Mouse (Mus musculus) liver, embryonic 16.5 days (tissue): Measurements from ENCODE around the gene Dbp. TPM values are rescaled to one million over a fixed set of nuclear protein-coding genes. Genes with fewer than 3 reads are reported as not detected.

Experiments used
- ATAC-seq: fragments of 200-750 bp; cut with Nextera tagmentation; 2 replicates; pipeline ENCODE4 v1.8.0; 2017; ENCODE audit warnings: low read depth, mild to moderate bottlenecking, moderate number of reproducible peaks, moderate library complexity
- H3K27ac ChIP-seq: fragments of 300-500 bp; sonication (generic); 2 replicates; pipeline ENCODE4 v1.5.1; 2014; ENCODE audit warnings: mild to moderate bottlenecking, low read length
- H3K27me3 ChIP-seq: fragments of 300-500 bp; sonication (generic); 2 replicates; pipeline ENCODE4 v1.6.1; 2014; ENCODE audit warnings: low read depth, low read length, mixed read lengths; ENCODE audit not compliant: control insufficient read depth, insufficient read depth
- H3K36me3 ChIP-seq: fragments of 300-500 bp; sonication (generic); 2 replicates; pipeline ENCODE4 v1.6.1; 2014; ENCODE audit warnings: mild to moderate bottlenecking; ENCODE audit not compliant: control insufficient read depth, insufficient read depth
- H3K4me1 ChIP-seq: fragments of 300-500 bp; sonication (generic); 2 replicates; pipeline ENCODE4 v1.6.1; 2014; ENCODE audit warnings: low read depth, low read length, mixed read lengths; ENCODE audit not compliant: control insufficient read depth
- H3K4me2 ChIP-seq: fragments of 300-500 bp; sonication (generic); 2 replicates; pipeline ENCODE4 v1.6.1; 2014; ENCODE audit warnings: low read depth, low read length, mixed read lengths
- H3K4me3 ChIP-seq: fragments of 300-500 bp; sonication (generic); 2 replicates; pipeline ENCODE4 v1.5.1; 2014; ENCODE audit warnings: low read depth, mild to moderate bottlenecking, low read length
- H3K9ac ChIP-seq: fragments of 300-500 bp; sonication (generic); 2 replicates; pipeline ENCODE4 v1.6.1; 2014; ENCODE audit warnings: low read depth, low read length
- H3K9me3 ChIP-seq: fragments of 300-500 bp; sonication (generic); replicated peaks from 2 replicates; pipeline ENCODE4 v1.6.1; 2016; ENCODE audit warnings: low read length; ENCODE audit not compliant: control insufficient read depth
- WGBS: fragments of 180-500 bp; shearing (Covaris S2); extraction: QIAGEN DNeasy Blood & Tissue Kit; methylation state at CpG from one replicate; pipeline ENCODE4 v1.1.7; 2014; ENCODE audit not compliant: insufficient replicate concordance; 5-methylcytosine and 5-hydroxymethylcytosine counted together
- polyA plus RNA-seq: library from polyadenylated mRNA; unstranded; fragments of >200 nt; fragmentation: Nextera tagmentation; extraction: Ambion mirVana; gene quantifications from 2 replicates; pipeline ENCODE4 v1.2.1, GENCODE M21; 2015

Dbp gene
- polyA plus RNA-seq, 1 experiment from 2014 or later: 0.32 TPM

- Histone ChIP-seq H3K4me3 (no peak overlapping the region), H3K27ac (no peak overlapping the region), H3K9ac (no peak overlapping the region), H3K27me3 (no peaks in the 10 kb centered on the region), H3K4me1 (peaks cover 3% of the 10 kb centered on the region), H3K4me2 (no peak overlapping the region), H3K36me3 (no peaks in the 10 kb centered on the region), H3K9me3 (no peaks in the 10 kb centered on the region)
- 76% methylated on average over 14 of the region's 14 CpGs for WGBS
- no peak for ATAC-seq
These were observed 26.4 kb upstream of the Dbp start for GRCm38 (mm10) chr7:45678513-45678912.

DNA sequence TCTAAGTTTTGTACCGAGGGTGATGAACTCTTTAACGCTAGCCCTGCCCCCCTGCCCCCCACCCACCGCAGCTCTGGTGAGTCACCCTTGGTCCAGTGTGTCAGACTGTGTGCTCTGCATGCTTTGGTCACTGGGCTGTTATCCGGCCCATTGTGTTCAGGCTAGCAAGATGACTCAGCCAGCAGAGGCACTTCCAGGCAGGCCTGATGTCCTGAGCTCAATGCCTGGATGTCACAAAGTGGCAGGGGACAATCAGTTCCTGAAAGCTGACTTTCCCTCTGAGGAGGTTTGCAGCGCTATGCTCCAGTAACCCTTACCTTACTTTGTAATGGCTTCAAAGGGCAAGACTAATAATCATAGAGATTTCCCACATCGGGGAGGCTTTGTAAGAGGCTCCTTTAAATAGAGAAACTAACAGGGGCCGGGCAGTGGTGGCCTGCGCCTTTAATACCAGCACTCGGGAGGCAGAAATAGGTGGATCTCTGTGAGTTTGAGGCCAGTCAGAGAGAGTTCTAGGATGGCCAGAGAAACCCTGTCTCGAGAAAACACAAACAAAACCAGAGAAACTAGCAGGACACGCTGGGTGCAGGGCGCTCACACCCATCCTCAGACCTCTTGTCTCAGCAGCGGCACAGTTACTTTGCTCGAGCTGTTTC, 24.8 kb upstream of the Dbp start:
- Histone ChIP-seq H3K27me3 (no peaks in the 10 kb centered on the region), H3K27ac (no peak overlapping the region), H3K9me3 (no peaks in the 10 kb centered on the region), H3K4me3 (no peak overlapping the region), H3K4me1 (peaks cover 3% of the 10 kb centered on the region), H3K4me2 (no peak overlapping the region), H3K36me3 (no peaks in the 10 kb centered on the region), H3K9ac (no peak overlapping the region)
- 59% methylated on average over 14 of the region's 14 CpGs for WGBS
- ATAC-seq: peak; percentile 50

- H3K4me3 ChIP-seq: no peak overlapping the region
- no peaks in the 10 kb centered on the region for H3K27me3 ChIP-seq
- ATAC-seq: no peak
- H3K36me3 ChIP-seq: no peaks in the 10 kb centered on the region
- peaks cover 3% of the 10 kb centered on the region for H3K4me1 ChIP-seq
- no peak overlapping the region for H3K9ac ChIP-seq
- H3K27ac ChIP-seq: no peak overlapping the region
- H3K4me2 ChIP-seq: no peak overlapping the region
- H3K9me3 ChIP-seq: no peaks in the 10 kb centered on the region
- 44% methylated on average over 8 of the region's 8 CpGs for WGBS
These were observed 23.7 kb upstream of the Dbp start for GRCm38 (mm10) chr7:45681046-45681736.

DNA sequence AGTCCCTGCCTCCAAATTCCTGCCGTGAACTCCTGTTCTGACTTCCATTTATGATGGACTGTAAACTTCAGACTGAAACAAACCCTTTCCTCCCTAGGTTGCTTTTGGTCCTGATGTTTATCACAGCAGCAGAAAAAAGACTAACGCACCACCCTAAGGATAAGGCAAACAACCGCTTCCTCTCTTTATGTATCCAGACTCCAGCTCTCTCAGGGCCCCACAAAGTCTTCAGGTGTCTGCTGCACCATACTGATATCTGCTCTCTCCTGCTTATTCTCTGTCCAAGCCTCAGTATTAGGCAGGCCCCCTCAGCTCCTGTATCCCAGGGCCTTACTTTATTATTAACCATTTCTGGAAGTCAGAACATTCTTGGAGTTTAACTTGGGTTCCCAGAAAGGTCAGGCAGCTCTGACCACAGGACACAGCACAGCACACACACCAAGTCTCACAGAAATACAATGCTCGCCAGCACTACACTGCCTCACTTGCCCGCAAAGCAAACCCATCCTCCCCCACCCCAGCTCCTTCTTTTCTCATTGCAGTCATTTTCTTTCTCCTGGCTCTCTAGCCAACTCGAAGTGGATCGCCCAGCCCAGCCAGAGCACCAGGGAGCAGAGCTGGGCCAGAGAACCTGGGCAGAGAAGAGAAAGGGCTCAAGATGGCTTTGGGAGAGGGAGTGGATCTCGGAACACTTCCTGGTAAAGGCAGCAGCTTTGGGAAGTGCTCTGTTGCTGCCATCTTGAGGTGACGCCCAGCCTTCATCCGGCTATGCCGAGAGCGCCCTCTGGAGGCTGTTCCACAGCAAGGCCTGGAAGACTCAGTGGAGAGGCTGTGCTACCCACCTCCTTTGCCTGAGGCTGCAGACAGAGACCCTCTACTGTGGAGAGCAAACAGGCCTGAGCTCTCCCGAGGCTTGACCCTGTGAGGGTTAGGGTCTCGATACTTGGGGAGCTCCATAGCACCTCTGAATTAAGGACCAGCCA, 22.5 kb upstream of the Dbp start:
- H3K9me3 ChIP-seq: no peaks in the 10 kb centered on the region
- H3K27me3 ChIP-seq: no peaks in the 10 kb centered on the region
- ATAC-seq: peak; percentile 34; the same call in 1 of the 2 replicates
- 0 out of 2 replicates have a peak overlapping the region, but pooled peaks have one; percentile 19 for H3K27ac ChIP-seq
- H3K4me2 ChIP-seq: peak overlapping the region; percentile 54
- 0 out of 2 replicates have a peak overlapping the region, but pooled peaks have one; percentile 33 for H3K9ac ChIP-seq
- peaks cover 3% of the 10 kb centered on the region for H3K4me1 ChIP-seq
- H3K4me3 ChIP-seq: no peak overlapping the region
- 19% methylated on average over 14 of the region's 14 CpGs for WGBS
- H3K36me3 ChIP-seq: no peaks in the 10 kb centered on the region

- no peak within 1 kb of the TSS for H3K27ac ChIP-seq
- peaks cover 3% of the 10 kb centered on the region for H3K4me1 ChIP-seq
- H3K9me3 ChIP-seq: no peaks in the 10 kb centered on the region
- no peak within 1 kb of the TSS for H3K4me2 ChIP-seq
- ATAC-seq: no peak
- H3K9ac ChIP-seq: no peak within 1 kb of the TSS
- no peaks in the 10 kb centered on the region for H3K36me3 ChIP-seq
- 65% methylated on average over 7 of the region's 7 CpGs for WGBS
- H3K4me3 ChIP-seq: no peak within 1 kb of the TSS
- no peaks in the 10 kb centered on the region for H3K27me3 ChIP-seq
These were observed 21.4 kb upstream of the Dbp start, which contains the start of gene Ntn5 for GRCm38 (mm10) chr7:45683396-45684050. Gene Ntn5, plus strand, starts transcription at chr7:45684022.

- ATAC-seq: no peak
- no peaks in the 10 kb centered on the region for H3K36me3 ChIP-seq
- no peak overlapping the region for H3K4me2 ChIP-seq
- H3K27ac ChIP-seq: no peak overlapping the region
- 50% methylated on average over 10 of the region's 10 CpGs for WGBS
- H3K4me1 ChIP-seq: peaks cover 3% of the 10 kb centered on the region
- H3K4me3 ChIP-seq: no peak overlapping the region
- no peaks in the 10 kb centered on the region for H3K27me3 ChIP-seq
- no peaks in the 10 kb centered on the region for H3K9me3 ChIP-seq
- no peak overlapping the region for H3K9ac ChIP-seq
These were observed 19.1 kb upstream of the Dbp start for GRCm38 (mm10) chr7:45685811-45686210.

- no peak overlapping the region for H3K4me3 ChIP-seq
- no peaks in the 10 kb centered on the region for H3K36me3 ChIP-seq
- peaks cover 3% of the 10 kb centered on the region for H3K4me1 ChIP-seq
- no peaks in the 10 kb centered on the region for H3K27me3 ChIP-seq
- H3K4me2 ChIP-seq: no peak overlapping the region
- 43% methylated on average over 3 of the region's 3 CpGs for WGBS
- no peak overlapping the region for H3K27ac ChIP-seq
- no peaks in the 10 kb centered on the region for H3K9me3 ChIP-seq
- no peak overlapping the region for H3K9ac ChIP-seq
- no peak for ATAC-seq
These were observed 18.0 kb upstream of the Dbp start for GRCm38 (mm10) chr7:45686841-45687240.

- no peak overlapping the region for H3K27ac ChIP-seq
- H3K4me2 ChIP-seq: no peak overlapping the region
- no peaks in the 10 kb centered on the region for H3K4me1 ChIP-seq
- no peak overlapping the region for H3K4me3 ChIP-seq
- no peaks in the 10 kb centered on the region for H3K36me3 ChIP-seq
- no peaks in the 10 kb centered on the region for H3K9me3 ChIP-seq
- no peak overlapping the region for H3K9ac ChIP-seq
- WGBS: 40% methylated on average over 6 of the region's 6 CpGs
- H3K27me3 ChIP-seq: no peaks in the 10 kb centered on the region
- no peak for ATAC-seq
These were observed 15.8 kb upstream of the Dbp start for GRCm38 (mm10) chr7:45689099-45689498.
